Mouse (Mus musculus): ENCODE data around the gene Pick1.

Gene Pick1

GRCm38 (mm10) chr15:79270317-79271123 lies 41.5 kb downstream of the Pick1 start:
- DNase-seq (ENCODE audit: low spot score in 2 of 2), result peak in 1 of 2 experiments; percentile 46

- no peak for DNase-seq (ENCODE audit: low spot score in 2 of 2)
Measured at GRCm38 (mm10) chr15:79271124-79271746, 42.3 kb downstream of the Pick1 start.

- DNase-seq (ENCODE audit: low spot score in 2 of 2), result no peak
Measured at GRCm38 (mm10) chr15:79273020-79273419, 44.0 kb downstream of the Pick1 start.

GRCm38 (mm10) chr15:79277728-79278127 lies 48.8 kb downstream of the Pick1 start:
- no peak for DNase-seq (ENCODE audit: low spot score in 2 of 2)

- no peak for DNase-seq (ENCODE audit: low spot score in 2 of 2)
Measured at GRCm38 (mm10) chr15:79280209-79280608, 51.2 kb downstream of the Pick1 start.

GRCm38 (mm10) chr15:79280850-79281249 lies 51.9 kb downstream of the Pick1 start:
- no peak for DNase-seq (ENCODE audit: low spot score in 2 of 2)

- no peak for DNase-seq (ENCODE audit: low spot score in 2 of 2)
Measured at GRCm38 (mm10) chr15:79281389-79281788, 52.4 kb downstream of the Pick1 start.

GRCm38 (mm10) chr15:79282434-79282833 lies 53.5 kb downstream of the Pick1 start:
- no peak for DNase-seq (ENCODE audit: low spot score in 2 of 2)

- DNase-seq (ENCODE audit: low spot score in 2 of 2), result no peak
Measured at GRCm38 (mm10) chr15:79283371-79283770, 54.4 kb downstream of the Pick1 start.

- no peak for DNase-seq (ENCODE audit: low spot score in 2 of 2)
Measured at GRCm38 (mm10) chr15:79285399-79285798, 56.4 kb downstream of the Pick1 start, which contains the start of gene Baiap2l2. TSS of gene Baiap2l2 (minus strand) at chr15:79285537.

GRCm38 (mm10) chr15:79286141-79286540 lies 57.2 kb downstream of the Pick1 start:
- DNase-seq (ENCODE audit: low spot score in 2 of 2), result no peak

- no peak for DNase-seq (ENCODE audit: low spot score in 2 of 2)
Measured at GRCm38 (mm10) chr15:79287091-79287490, 58.1 kb downstream of the Pick1 start.

GRCm38 (mm10) chr15:79288387-79288786 lies 59.4 kb downstream of the Pick1 start:
- DNase-seq (ENCODE audit: low spot score in 2 of 2), result no peak

- no peak for DNase-seq (ENCODE audit: low spot score in 2 of 2)
Measured at GRCm38 (mm10) chr15:79289441-79289840, 60.5 kb downstream of the Pick1 start.

GRCm38 (mm10) chr15:79290340-79290739 lies 61.4 kb downstream of the Pick1 start:
- no peak for DNase-seq (ENCODE audit: low spot score in 2 of 2)

GRCm38 (mm10) chr15:79292779-79293178 lies 63.8 kb downstream of the Pick1 start:
- no peak for DNase-seq (ENCODE audit: low spot score in 2 of 2)

- DNase-seq (ENCODE audit: low spot score in 2 of 2), result no peak
Measured at GRCm38 (mm10) chr15:79298553-79298952, 69.6 kb downstream of the Pick1 start.
